Mouse (Mus musculus) hindbrain, embryonic 13.5 days (tissue): Measurements from ENCODE around the gene Smco4. TPM values are rescaled to one million over a fixed set of nuclear protein-coding genes. Genes with fewer than 3 reads are reported as not detected.

Experiments used
- polyA plus RNA-seq: library from polyadenylated mRNA; unstranded; fragments of >200 nt; fragmentation: Nextera tagmentation; extraction: Ambion mirVana; gene quantifications from 2 replicates; pipeline ENCODE4 v1.2.1, GENCODE M21; 2015

The Smco4 gene
- polyA plus RNA-seq, 1 experiment from 2014 or later = 1.0 TPM

Other genes with a start within 250 kb of the Smco4 start
- gene Med17, start 213.5 kb upstream of the Smco4 start, polyA plus RNA-seq = 34.1 and 34.9 TPM in 2 replicates
- gene Taf1d, start 187.2 kb upstream of the Smco4 start, polyA plus RNA-seq = 49.4 and 56.8 TPM in 2 replicates
- gene 4931406C07Rik, start 187.0 kb upstream of the Smco4 start, polyA plus RNA-seq = 15.4 and 16.8 TPM in 2 replicates
- 14.3 and 17.4 TPM in 2 replicates for gene Cep295, start 135.6 kb upstream of the Smco4 start, polyA plus RNA-seq
- gene Deup1, start 134.5 kb downstream of the Smco4 start, polyA plus RNA-seq = 1.3 and 3.4 TPM in 2 replicates
- gene Slc36a4, start 216.3 kb downstream of the Smco4 start, polyA plus RNA-seq = 21.4 and 27.2 TPM in 2 replicates